ENCODE assay signal across 15 mouse cellular contexts in the genomic region with DNA sequence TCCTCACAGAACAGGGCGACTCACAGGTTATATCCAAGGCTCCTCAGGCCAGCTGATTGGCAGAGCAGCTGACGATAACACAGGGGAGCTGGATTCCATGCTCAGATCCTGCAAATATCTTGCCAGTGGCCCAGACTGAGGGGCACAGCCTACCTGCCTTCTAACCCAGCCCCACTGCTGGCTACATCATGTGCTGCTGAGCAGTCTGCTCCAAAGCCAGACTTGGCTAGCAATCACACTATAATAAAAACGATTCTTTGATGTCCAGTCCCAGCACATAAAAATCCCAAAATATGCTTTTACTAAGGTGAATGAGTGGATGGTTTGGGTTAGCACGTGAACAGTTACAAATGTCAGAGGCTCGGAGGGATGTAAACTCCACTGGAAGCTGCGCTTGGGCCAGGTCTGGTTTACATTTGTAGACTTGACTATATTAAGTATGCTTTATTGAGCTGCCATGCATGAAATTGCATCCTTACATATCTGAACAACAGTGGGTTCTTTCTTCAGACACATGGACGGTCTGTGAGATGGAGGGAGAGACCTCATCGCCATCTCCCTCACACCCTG.
"Had no signal": no experiment of that assay in that cellular context is flagged by ENCODE, and none has a peak within 500 bp of the region (broad histone marks: within the 10 kb centered on the region; RNA-seq: fewer than 3 reads in every experiment).

No protein-coding gene starts in this region.

- ATAC-seq: liver, postnatal 0 days had no signal

- H3K4me2 ChIP-seq: kidney, embryonic 15.5 days; liver, embryonic 13.5 days; lung, embryonic 15.5 days; neural tube, embryonic 15.5 days had no signal

- H3K36me3 ChIP-seq: kidney, embryonic 15.5 days; liver, embryonic 13.5 days; lung, embryonic 15.5 days; midbrain, embryonic 10.5 days; neural tube, embryonic 15.5 days had no signal

- H3K4me1 ChIP-seq: liver, embryonic 13.5 days; lung, embryonic 15.5 days had no signal

- H3K4me3 ChIP-seq: kidney, embryonic 15.5 days; liver, embryonic 13.5 days; lung, embryonic 15.5 days; midbrain, embryonic 10.5 days; myocyte; neural tube, embryonic 15.5 days had no signal

- H3K9ac ChIP-seq: kidney, embryonic 15.5 days; liver, embryonic 13.5 days; liver, postnatal 0 days; lung, embryonic 15.5 days; neural tube, embryonic 15.5 days had no signal

- H3K9me3 ChIP-seq: kidney, embryonic 15.5 days; liver, embryonic 13.5 days; lung, embryonic 15.5 days; midbrain, embryonic 10.5 days; neural tube, embryonic 15.5 days had no signal

- H3K27ac ChIP-seq: kidney, embryonic 15.5 days; liver, embryonic 13.5 days; lung, embryonic 15.5 days; midbrain, embryonic 10.5 days; neural tube, embryonic 15.5 days; stomach, postnatal 0 days had no signal

- H3K27me3 ChIP-seq: liver, embryonic 13.5 days; lung, embryonic 15.5 days; neural tube, embryonic 15.5 days had no signal

- DNase-seq: kidney, adult 18-20 months; kidney, postnatal 14 days; liver; liver, embryonic 13.5 days; liver, postnatal 0 days; lung, postnatal 36 days; midbrain, embryonic 14.5 days; right cerebral cortex, adult 18-20 months; thymus, postnatal 4 days had no signal
